Mouse (Mus musculus): ENCODE data around the gene Rapgef4.

The Rapgef4 gene

GRCm38 (mm10) chr2:71985730-71986129 lies 4.7 kb downstream of the Rapgef4 start:
- DNase-seq = no peak

- DNase-seq = peak; percentile 28
These were observed 5.3 kb downstream of the Rapgef4 start for GRCm38 (mm10) chr2:71986276-71986848.

- DNase-seq = peak; percentile 74
These were observed 7.5 kb downstream of the Rapgef4 start for GRCm38 (mm10) chr2:71988572-71988971.

GRCm38 (mm10) chr2:71992129-71992528 lies 11.1 kb downstream of the Rapgef4 start:
- no peak for DNase-seq

GRCm38 (mm10) chr2:71993729-71994423 lies 12.8 kb downstream of the Rapgef4 start:
- DNase-seq = peak; percentile 25

GRCm38 (mm10) chr2:71998531-71998930 lies 17.5 kb downstream of the Rapgef4 start:
- DNase-seq = no peak

- DNase-seq = no peak
These were observed 19.1 kb downstream of the Rapgef4 start for GRCm38 (mm10) chr2:72000102-72000501.

GRCm38 (mm10) chr2:72002843-72003370 lies 21.9 kb downstream of the Rapgef4 start:
- DNase-seq = no peak

GRCm38 (mm10) chr2:72003756-72004525 lies 22.9 kb downstream of the Rapgef4 start:
- DNase-seq = no peak

- DNase-seq = no peak
These were observed 24.0 kb downstream of the Rapgef4 start for GRCm38 (mm10) chr2:72005051-72005450.

GRCm38 (mm10) chr2:72009446-72010218 lies 28.6 kb downstream of the Rapgef4 start:
- peak; percentile 75 for DNase-seq

GRCm38 (mm10) chr2:72015366-72015765 lies 34.3 kb downstream of the Rapgef4 start:
- no peak for DNase-seq

- DNase-seq = peak; percentile 87
These were observed 35.0 kb downstream of the Rapgef4 start for GRCm38 (mm10) chr2:72016013-72016412.

GRCm38 (mm10) chr2:72017168-72017567 lies 36.1 kb downstream of the Rapgef4 start:
- no peak for DNase-seq

GRCm38 (mm10) chr2:72018736-72019135 lies 37.7 kb downstream of the Rapgef4 start:
- DNase-seq = no peak

- no peak for DNase-seq
These were observed 39.7 kb downstream of the Rapgef4 start for GRCm38 (mm10) chr2:72020755-72021154.

- DNase-seq = no peak
These were observed 40.4 kb downstream of the Rapgef4 start for GRCm38 (mm10) chr2:72021440-72021839.

GRCm38 (mm10) chr2:72021845-72022244 lies 40.8 kb downstream of the Rapgef4 start:
- no peak for DNase-seq

GRCm38 (mm10) chr2:72023791-72024190 lies 42.8 kb downstream of the Rapgef4 start:
- DNase-seq = no peak

- DNase-seq = no peak
These were observed 44.6 kb downstream of the Rapgef4 start for GRCm38 (mm10) chr2:72025660-72026059.

- no peak for DNase-seq
These were observed 45.5 kb downstream of the Rapgef4 start for GRCm38 (mm10) chr2:72026506-72026905.

- DNase-seq = no peak
These were observed 48.0 kb downstream of the Rapgef4 start for GRCm38 (mm10) chr2:72029081-72029480.
